Mouse (Mus musculus): Measurements from ENCODE around the gene Alpk1. TPM values are rescaled to one million over a fixed set of nuclear protein-coding genes. Genes with fewer than 3 reads are reported as not detected.
"Not testable (repeated sequence)": the region's sequence is repeated elsewhere in the genome, so short reads cannot be mapped to it uniquely, and the experiment has no call there.

Gene Alpk1
- total RNA-seq, 2 experiments from 2014 or later: 1.2 to 2.5 TPM

DNA sequence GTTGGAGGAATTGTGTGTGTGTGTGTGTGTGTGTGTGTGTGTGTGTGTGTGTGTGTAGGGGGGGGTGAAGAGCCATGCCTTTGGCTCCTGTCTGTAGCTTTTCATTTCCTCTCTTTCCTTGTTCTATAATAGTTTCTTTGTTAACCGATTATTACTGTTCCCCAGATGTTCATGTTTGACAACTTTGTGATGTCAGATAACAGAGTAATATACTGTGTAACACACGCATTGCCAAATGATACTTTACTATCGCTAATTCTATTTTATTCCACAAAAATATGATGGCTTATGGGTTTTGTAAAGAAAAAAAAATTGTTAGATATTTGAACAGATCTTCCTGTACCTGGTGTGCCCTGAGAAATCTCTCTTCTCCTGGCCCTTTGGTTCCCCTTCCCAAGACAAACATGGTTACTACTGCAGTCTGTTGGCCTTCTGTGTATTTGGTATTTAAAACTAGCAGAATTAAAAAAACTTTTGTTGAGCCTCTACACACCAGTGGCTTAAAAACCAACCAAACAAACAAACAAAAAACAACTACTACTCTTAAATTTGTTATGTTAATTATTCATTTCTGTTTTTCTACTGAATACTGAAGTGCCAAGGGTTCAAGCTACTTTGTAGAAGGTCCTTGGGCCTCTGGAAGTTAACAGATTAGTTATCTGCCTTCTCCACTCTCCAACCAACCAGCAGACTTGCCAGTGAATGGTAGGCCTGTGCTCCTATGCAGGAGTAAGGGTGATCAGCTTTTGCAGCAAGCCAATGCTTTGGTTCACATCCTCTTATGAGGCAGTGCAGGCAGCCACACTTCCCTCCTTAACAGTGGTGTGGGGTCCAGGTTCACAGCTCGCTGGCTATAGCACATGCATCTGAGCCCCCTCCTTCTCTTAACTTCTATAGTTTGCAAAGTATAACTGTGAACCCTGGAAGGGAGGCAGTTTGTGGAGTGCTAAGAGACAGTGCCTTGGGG, 11.6 kb upstream of the Alpk1 start:
- ATAC-seq (replicated peaks; ENCODE audit: low FRiP score, poor library complexity, severe bottlenecking): peak; percentile 84

DNA sequence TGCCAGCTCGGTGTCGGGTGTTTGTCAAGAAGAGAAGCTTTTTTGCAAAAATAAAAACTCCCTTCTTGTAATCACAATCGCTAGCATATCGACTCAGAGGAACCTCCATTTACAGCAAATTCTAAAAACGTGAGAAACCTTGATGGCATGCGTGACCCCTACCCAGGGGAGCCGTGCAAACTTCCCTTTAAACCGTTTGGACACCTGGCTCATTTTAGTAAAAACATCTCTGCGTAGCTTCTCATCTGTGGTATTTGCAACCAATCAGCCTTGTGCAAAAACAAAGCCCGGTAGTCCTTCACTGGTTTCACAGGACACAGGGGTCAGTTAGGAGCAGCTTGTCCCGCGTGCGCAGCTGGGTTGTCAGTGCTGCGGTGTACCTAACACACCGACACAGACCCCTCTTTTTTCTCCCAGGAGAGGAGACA, 10.7 kb upstream of the Alpk1 start:
- 0 out of 2 replicates have a peak, but pooled peaks have one; percentile 5 for ATAC-seq (replicated peaks; ENCODE audit: low FRiP score, poor library complexity, severe bottlenecking)

DNA sequence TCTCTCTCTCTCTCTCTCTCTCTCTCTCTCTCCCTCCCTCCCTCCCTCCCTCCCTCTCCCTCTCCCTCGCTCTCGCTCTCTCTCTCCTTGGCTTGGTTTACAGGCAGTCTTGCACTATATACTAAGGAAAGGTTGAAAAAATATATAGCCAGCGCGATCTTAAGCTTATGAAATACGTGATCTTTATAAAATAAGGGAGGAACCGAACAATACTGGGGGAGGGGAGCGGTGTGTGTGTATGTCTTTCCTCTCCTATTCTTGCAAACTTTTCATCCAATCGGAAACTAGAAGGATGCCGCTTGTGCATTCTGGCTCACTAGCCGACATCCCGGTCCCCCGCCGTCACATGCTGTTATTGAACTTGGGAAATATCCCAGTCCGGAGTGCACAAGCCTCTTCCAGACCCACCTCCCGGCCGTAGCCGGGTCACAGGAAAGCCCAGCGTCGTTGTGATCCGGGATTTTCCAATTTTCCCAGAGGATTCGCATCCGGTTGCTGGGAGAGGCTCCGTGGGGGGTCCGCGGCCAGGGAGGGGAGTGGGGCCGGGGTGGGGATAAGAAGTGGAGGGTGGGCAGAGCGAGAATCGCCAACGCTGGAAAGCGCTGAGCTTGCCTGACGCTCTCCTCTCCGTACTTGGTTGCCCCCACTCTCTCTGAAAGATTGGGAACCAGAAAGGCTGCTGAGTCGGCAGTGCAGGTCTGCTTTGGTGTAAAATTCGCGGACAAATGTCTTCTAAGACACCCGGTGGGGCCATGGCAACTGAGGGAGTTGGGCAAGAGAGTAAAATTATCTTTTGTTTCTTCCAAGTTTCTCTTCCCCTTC, 10.1 kb upstream of the Alpk1 start:
- peak; percentile 13; the same call in 1 of the 2 replicates for ATAC-seq (replicated peaks; ENCODE audit: low FRiP score, poor library complexity, severe bottlenecking)

DNA sequence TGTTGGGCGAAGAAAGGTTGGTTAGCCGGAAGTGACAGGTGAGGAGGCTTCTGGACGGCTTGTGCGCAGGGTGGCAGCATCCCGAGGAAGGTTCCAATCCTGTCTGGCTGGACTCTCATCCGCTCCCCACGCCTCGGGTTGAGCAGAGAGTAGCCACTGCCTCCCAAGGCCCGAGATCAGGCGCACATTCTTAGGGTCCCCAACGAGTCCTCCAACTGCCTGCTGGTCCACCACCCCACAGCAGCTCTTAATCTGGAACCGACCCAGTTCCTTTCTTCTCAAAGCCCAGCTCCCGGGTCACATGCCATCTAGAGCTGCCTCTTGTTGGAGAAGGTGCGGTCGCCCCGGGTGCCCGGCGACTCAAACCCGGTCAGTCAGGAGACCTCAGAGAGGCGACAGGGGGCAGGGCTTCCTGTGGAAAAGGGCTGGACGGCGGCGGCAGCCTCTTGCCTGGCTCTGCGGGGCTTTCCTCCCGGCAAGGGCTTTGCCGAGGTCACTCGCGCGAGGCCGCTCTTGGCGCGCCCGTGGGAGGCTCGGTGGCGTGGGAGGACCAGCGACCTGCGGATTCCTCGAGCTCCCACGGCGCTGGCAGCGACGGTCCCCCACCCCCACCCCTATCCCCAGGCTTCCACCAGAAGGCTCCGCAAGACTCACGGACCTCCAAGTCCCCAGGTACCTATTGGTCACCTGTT, 9.3 kb upstream of the Alpk1 start, which contains the start of gene Tifa:
TSS of gene Tifa (plus strand) at position 306 of the 692 bp plus-strand sequence.
- ATAC-seq (replicated peaks; ENCODE audit: low FRiP score, poor library complexity, severe bottlenecking): peak; percentile 71

DNA sequence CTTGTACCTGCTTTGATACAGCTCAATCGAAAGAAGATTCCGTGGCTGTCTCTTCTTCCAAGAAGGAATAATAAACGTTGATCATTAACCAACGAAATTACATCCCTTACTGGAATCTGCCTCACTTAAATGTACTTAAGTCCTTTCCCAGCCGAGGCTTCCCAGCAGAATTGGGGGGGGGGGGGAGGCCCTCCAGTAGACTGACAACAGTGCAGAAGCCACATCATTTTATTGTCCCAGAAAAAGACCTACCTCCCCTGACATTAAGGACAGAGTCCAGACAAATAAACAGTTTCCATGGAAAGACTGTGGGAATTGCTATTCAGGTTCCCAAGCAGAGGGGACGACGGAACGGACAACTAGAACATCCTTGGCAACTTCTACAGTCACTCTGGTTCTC, 8.6 kb upstream of the Alpk1 start:
- no peak for ATAC-seq (replicated peaks; ENCODE audit: low FRiP score, poor library complexity, severe bottlenecking)

DNA sequence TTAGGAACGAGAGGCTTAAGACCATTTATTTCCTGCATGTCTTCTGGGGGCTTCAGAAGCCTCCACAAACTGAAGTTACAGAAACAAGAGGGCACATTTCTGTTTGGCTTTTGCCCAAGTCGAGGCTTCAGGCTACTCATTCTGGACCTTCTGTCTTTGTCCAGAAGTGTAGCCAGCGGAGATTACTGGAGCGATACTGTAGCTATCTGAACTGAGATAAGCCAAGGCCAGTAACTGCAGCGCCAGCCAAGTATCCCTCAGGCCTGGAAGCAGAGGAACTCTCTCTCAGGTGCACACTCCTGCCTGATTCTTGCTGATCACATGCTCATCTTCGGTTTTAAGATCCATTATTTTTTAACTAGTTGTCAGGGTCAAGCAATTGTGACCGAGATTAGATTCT, 7.7 kb upstream of the Alpk1 start:
- ATAC-seq (replicated peaks; ENCODE audit: low FRiP score, poor library complexity, severe bottlenecking): no peak

DNA sequence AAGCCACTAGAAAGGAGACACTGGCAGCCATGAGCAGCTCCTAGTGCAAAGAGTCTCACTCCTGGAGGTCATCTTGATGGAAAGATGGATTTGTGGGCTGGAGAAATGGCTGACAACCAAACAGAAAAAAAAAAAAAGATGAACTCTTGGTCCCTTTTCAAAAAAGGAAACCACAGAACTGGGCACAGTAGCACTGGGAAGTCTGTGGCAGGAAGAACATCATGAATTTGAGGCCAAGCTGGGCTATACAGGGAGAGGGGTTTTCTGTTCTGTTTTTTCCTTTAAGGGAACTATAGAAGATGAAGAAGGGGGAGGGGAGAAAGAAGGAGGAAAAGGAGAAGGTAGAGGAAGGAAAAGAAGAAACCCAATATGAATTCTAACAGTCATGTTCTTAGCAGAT, 6.7 kb upstream of the Alpk1 start:
- no peak for ATAC-seq (replicated peaks; ENCODE audit: low FRiP score, poor library complexity, severe bottlenecking)

DNA sequence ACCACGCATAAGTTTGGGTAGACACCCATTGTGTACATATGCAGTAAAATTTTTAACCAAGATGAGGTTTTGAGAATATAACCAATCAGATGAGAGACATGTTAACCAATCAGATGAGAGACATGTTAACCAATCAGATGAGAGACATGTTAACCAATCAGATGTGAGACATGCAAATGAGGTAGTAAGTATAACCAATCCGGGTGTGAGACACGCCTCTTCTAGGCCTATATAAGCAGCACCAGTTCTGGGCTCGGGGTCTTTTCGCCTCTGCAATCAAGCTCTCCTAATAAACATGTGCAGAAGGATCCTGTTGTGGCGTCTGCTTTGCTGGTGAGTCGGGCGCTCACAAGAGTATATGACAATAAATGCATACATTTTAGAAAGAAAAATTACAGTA, 3.4 kb upstream of the Alpk1 start:
- not testable (repeated sequence) for ATAC-seq (replicated peaks; ENCODE audit: low FRiP score, poor library complexity, severe bottlenecking)

DNA sequence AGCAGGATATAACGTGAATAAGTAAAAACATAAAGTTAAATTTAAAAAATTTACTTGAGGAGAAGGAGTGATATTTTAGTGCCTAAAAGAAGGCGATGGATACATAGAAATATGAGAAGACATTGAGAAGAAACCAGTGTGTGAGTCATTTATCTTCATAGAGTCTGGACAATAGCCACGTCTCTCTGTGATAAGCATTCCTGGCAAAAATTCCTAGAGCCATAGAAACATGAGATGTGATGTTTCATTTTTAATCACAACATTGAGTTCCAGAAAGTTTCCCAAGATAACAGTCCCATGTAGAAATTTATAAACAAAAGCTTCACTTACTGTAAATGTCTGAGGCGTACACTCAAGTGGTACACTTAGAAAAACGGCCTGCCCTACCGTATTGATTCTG, 2.6 kb upstream of the Alpk1 start:
- ATAC-seq (replicated peaks; ENCODE audit: low FRiP score, poor library complexity, severe bottlenecking): no peak

DNA sequence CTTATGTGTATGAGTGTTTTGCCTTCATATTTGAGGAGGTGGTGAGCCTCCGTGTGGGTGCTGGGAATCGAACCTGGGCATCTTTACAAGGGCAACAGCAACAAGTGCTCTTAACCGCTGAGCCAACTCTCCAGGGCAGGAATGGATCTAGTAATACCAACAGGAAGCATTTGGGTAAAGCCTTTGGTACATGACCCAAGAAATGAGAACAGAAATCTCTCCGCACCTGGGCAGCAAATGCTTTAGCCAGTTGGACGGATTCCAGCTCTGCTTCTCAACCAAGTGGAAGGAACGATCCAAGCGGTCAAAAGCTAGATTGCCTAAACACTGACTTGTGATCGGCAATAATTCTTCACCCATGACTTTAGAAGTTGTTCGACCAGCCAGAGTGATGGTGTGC, 594 bp upstream of the Alpk1 start:
- ATAC-seq (replicated peaks; ENCODE audit: low FRiP score, poor library complexity, severe bottlenecking): no peak

DNA sequence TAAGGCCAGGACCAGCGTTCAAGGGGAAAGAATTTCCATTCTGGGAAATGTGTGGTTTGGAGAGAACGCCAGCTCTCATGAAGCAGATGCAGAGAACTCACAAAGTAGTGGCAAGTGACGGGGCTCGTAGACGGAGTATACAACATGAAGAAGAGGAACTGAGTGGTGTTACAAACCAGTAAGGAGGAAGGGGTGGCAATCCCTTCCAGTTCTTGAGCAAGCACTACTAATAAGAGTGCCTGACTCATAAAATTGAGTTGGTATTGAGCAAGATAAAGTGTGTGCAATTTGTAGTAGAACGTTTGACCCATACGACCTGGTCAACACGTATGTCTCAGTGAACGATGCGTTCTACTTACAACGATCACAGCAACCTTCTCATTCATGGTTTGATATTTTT, 11.2 kb downstream of the Alpk1 start:
- ATAC-seq (replicated peaks; ENCODE audit: low FRiP score, poor library complexity, severe bottlenecking): no peak

DNA sequence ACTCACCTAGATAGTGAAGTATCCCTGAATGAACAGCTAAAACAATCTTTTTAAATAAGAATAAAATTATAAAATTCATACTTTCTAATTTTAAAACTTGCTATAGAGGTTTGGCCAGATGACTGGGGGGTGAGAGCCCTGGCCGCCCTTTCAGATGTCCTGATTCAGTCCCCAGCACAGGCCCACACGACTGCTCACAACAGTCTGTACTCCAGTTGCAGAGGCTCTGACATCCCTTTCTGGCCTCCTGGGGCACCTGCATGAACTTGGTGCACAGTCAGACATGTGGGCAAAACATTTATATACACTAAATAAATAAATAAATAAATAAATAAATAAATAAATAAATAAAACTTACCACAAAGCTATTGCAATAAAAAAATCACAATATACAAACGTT, 14.4 kb downstream of the Alpk1 start:
- ATAC-seq (replicated peaks; ENCODE audit: low FRiP score, poor library complexity, severe bottlenecking): no peak

DNA sequence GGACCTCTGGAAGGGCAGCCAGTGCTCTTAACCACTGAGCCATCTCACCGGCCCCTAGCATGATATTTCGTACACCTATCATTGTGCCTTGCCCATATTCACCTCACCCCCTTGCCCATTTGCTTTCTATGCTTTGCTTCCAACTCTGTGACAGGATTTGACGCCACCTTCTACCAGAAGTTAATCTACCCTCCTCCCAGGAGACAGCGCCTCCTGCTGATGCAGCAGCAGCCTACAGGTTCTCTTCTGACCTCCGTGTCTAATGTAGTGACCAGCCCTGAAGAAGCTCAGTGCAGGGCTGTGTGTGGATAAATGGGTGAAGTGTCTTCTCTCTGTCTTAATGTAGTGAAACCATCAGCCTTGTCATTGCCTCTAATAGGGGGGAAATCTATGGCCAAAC, 15.8 kb downstream of the Alpk1 start:
- ATAC-seq (replicated peaks; ENCODE audit: low FRiP score, poor library complexity, severe bottlenecking): no peak

DNA sequence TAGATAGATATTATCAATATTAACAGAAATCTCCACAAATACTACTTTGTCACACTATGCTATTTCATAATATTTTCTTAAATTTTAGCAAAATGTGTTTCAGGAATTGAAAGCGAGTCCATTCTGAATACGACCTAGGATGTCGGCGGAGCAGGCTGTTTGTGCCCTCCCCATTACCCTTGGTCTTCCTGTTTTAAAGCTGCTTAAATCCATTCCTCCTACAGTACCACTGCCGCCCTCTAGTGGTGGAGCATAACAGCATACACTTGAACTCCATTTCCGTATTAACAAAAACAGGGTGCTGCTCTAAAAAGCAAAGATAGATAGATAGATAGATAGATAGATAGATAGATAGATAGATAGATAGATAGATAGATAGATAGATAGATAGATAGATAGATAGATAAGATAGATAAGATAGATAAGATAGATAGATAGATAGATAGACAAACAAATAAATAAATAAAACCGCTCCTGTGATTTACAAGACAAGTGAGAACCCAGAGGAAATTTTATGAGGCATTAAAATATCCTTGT, 17.2 kb downstream of the Alpk1 start:
- ATAC-seq (replicated peaks; ENCODE audit: low FRiP score, poor library complexity, severe bottlenecking): peak; percentile 77

DNA sequence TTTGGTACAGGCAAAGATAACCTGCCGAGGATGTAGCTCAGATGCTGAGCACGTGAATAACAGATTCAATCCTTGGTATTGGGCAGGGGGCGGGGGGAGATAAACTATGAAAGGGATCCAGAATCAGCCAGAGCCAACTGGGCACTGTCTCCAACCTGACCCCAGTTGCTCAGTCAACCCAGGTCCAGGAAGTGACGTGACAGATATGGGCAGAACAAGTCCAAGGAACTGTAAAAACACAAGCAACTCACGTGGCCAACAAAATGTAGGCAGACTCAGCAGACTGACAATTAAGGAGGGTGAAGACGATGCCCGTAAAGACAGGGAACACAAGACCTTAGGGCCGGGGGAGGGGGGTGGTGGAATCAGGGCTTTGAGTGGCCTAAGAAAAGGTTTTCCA, 17.9 kb downstream of the Alpk1 start:
- no peak for ATAC-seq (replicated peaks; ENCODE audit: low FRiP score, poor library complexity, severe bottlenecking)

DNA sequence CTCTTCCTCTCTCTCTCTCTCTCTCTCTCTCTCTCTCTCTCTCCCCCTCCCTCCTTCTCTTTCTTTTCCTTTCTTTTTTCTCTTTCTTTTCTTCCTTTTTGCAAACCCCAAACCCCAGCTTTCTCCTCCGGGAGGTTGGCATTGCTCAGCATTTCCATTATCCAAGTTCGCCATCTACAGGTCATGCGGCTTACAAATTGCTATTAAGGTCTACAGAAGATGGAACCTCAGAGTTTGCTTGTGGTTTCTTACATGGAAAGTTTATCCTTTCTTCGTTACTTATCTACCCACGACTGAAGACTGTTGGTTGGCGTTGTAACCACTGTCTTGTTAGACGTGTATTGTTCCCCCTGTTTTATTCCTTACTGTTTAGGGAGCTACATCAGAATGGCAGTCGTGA, 21.1 kb downstream of the Alpk1 start:
- ATAC-seq (replicated peaks; ENCODE audit: low FRiP score, poor library complexity, severe bottlenecking): no peak

DNA sequence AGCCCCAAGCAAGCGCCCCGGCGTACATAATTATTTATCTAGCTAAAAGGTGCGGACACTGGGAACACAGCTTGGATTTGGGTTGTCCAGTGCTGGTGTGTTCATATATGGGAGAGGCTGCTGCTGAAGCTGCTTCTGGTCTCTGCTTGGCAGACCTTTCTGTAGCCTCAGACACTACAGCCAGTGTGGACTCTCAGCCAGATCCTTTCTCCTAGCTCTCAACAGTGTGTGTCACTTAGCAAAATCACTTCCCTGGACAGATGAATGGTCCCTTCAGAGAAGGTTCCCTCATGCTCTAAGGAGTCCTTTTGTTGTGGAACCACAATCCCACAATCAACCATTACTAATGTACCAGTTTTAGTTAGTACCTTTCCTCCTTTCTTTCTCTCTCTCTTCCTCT, 21.5 kb downstream of the Alpk1 start:
- ATAC-seq (replicated peaks; ENCODE audit: low FRiP score, poor library complexity, severe bottlenecking): no peak

DNA sequence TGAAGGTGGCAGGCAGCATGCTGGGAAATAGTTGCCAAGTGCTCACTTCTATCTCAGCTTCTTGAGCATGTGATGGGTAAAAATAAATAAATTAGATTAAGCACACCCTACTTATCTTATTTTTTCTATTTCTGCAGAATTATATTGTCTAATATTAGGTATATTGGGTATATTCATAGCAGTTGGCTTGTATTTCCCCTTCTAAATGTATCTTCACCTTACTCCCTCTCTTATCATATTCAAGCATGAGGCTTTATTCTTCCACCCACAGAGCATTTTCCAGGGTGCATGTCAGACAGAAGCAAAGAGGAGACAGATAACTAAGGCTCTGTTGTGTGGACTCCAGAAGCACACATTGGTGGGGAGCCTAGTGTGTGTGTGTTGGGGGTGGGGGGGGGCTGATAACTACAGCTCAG, 22.4 kb downstream of the Alpk1 start:
- no peak for ATAC-seq (replicated peaks; ENCODE audit: low FRiP score, poor library complexity, severe bottlenecking)

DNA sequence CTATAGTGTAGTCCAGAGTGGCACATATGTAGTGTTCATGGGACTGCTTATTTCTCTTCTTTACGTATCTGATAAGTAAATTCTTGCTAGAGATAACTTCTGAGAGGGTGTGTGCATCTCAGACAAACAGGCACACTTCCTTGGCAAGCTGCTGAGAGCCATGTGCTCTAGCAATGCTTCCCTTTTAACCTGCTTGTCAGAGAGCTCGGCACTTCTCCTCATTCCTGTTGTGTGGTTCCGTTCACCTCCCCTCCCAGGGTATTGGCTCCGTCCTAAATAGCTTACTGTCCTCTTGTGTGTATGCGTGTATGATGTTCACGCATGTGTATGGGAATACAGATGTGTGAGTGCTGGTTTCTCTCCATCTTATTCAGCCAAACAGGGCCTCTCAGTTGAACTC, 23.9 kb downstream of the Alpk1 start:
- ATAC-seq (replicated peaks; ENCODE audit: low FRiP score, poor library complexity, severe bottlenecking): no peak
